In genomic region chr14:32164173-32165051, GRCm38 (mm10) we compare ENCODE assay signal across 12 mouse cellular contexts. TPM values are rescaled to one million over a fixed set of nuclear protein-coding genes. Genes with fewer than 3 reads are reported as not detected.
A peak's percentile ranks its signal among the peaks of the same experiment; 100 is the strongest.
DNase-seq lines count a peak whose midpoint lies in the region; ATAC-seq lines count a peak whose summit lies in the region.
"Had no signal": no experiment of that assay in that cellular context is flagged by ENCODE, and none has a peak within 500 bp of the region (broad histone marks: within the 10 kb centered on the region; RNA-seq: fewer than 3 reads in every experiment).

No protein-coding gene starts in this region.

- ATAC-seq in heart, embryonic 13.5 days (ENCODE audit: extremely low read depth, insufficient number of reproducible peaks, low FRiP score, low TSS enrichment), result no peak
- no peak for ATAC-seq in midbrain, embryonic 11.5 days (ENCODE audit: low FRiP score)
- ATAC-seq in midbrain, embryonic 16.5 days, result no peak
- ATAC-seq in intestine, embryonic 15.5 days, result peak; percentile 44
- no peak for ATAC-seq in stomach, embryonic 14.5 days (ENCODE audit: insufficient number of reproducible peaks, insufficient read depth, low FRiP score, low read depth)

- H3K4me1 ChIP-seq in heart, embryonic 13.5 days, result peaks cover 85% of the 10 kb centered on the region
- H3K4me1 ChIP-seq in midbrain, embryonic 11.5 days (ENCODE audit: control insufficient read depth, insufficient read depth, low read length), result peaks cover 17% of the 10 kb centered on the region
- H3K4me1 ChIP-seq in midbrain, embryonic 16.5 days (ENCODE audit: control insufficient read depth, insufficient read depth, low read length), result peaks cover 28% of the 10 kb centered on the region
- H3K4me1 ChIP-seq in intestine, embryonic 15.5 days (replicated peaks), result peaks cover 21% of the 10 kb centered on the region
- peaks cover 16% of the 10 kb centered on the region for H3K4me1 ChIP-seq in stomach, embryonic 14.5 days (ENCODE audit: control insufficient read depth, insufficient read depth, low read length)

- 70% methylated on average over 8 of the region's 8 CpGs for WGBS in heart, embryonic 13.5 days
- 87% methylated on average over 8 of the region's 8 CpGs for WGBS in midbrain, embryonic 11.5 days
- WGBS in midbrain, embryonic 16.5 days, result 88% methylated on average over 8 of the region's 8 CpGs
- WGBS in intestine, embryonic 15.5 days, result 59% methylated on average over 8 of the region's 8 CpGs
- 50% methylated on average over 8 of the region's 8 CpGs for WGBS in stomach, embryonic 14.5 days

- peak overlapping the region; percentile 59 for H3K4me3 ChIP-seq in heart, embryonic 13.5 days
- no peak overlapping the region for H3K4me3 ChIP-seq in midbrain, embryonic 11.5 days (ENCODE audit: low read depth, low read length)
- no peak overlapping the region for H3K4me3 ChIP-seq in midbrain, embryonic 16.5 days (ENCODE audit: low read depth, low read length)
- no peak overlapping the region for H3K4me3 ChIP-seq in intestine, embryonic 15.5 days (replicated peaks)
- 0 out of 2 replicates have a peak overlapping the region, but pooled peaks have one; percentile 42 for H3K4me3 ChIP-seq in stomach, embryonic 14.5 days (ENCODE audit: low read depth, low read length)

- peak overlapping the region; percentile 82; the same call in 1 of the 2 replicates for H3K9ac ChIP-seq in heart, embryonic 13.5 days
- H3K9ac ChIP-seq in midbrain, embryonic 11.5 days (ENCODE audit: low read length), result no peak overlapping the region
- H3K9ac ChIP-seq in midbrain, embryonic 16.5 days (ENCODE audit: low read depth, low read length), result no peak overlapping the region
- no peak overlapping the region for H3K9ac ChIP-seq in intestine, embryonic 15.5 days
- H3K9ac ChIP-seq in stomach, embryonic 14.5 days (replicated peaks; ENCODE audit: low read depth, low read length), result no peak overlapping the region

- peak overlapping the region; percentile 87 for H3K4me2 ChIP-seq in heart, embryonic 13.5 days
- no peak overlapping the region for H3K4me2 ChIP-seq in midbrain, embryonic 11.5 days
- no peak overlapping the region for H3K4me2 ChIP-seq in midbrain, embryonic 16.5 days (ENCODE audit: low read length)
- H3K4me2 ChIP-seq in intestine, embryonic 15.5 days (replicated peaks), result peak overlapping the region; percentile 93
- peak overlapping the region; percentile 97 for H3K4me2 ChIP-seq in stomach, embryonic 14.5 days (replicated peaks; ENCODE audit: low read depth, low read length)

- H3K9me3 ChIP-seq in heart, embryonic 13.5 days, result no peaks in the 10 kb centered on the region
- H3K9me3 ChIP-seq in midbrain, embryonic 11.5 days (ENCODE audit: control insufficient read depth, low read length), result no peaks in the 10 kb centered on the region
- no peaks in the 10 kb centered on the region for H3K9me3 ChIP-seq in midbrain, embryonic 16.5 days (replicated peaks; ENCODE audit: control insufficient read depth, low read length, poor library complexity, severe bottlenecking)
- no peaks in the 10 kb centered on the region for H3K9me3 ChIP-seq in intestine, embryonic 15.5 days
- H3K9me3 ChIP-seq in stomach, embryonic 14.5 days (ENCODE audit: control insufficient read depth, low read depth, low read length), result no peaks in the 10 kb centered on the region
- H3K9me3 ChIP-seq: midbrain, embryonic 15.5 days had no signal

- no peaks in the 10 kb centered on the region for H3K36me3 ChIP-seq in heart, embryonic 13.5 days
- H3K36me3 ChIP-seq in midbrain, embryonic 11.5 days (ENCODE audit: control insufficient read depth, insufficient read depth, low read length), result no peaks in the 10 kb centered on the region
- H3K36me3 ChIP-seq in midbrain, embryonic 16.5 days (ENCODE audit: control insufficient read depth, insufficient read depth, low read length), result no peaks in the 10 kb centered on the region
- H3K36me3 ChIP-seq in intestine, embryonic 15.5 days, result no peaks in the 10 kb centered on the region
- H3K36me3 ChIP-seq in stomach, embryonic 14.5 days (ENCODE audit: control insufficient read depth, insufficient read depth, low read length), result no peaks in the 10 kb centered on the region
- H3K36me3 ChIP-seq: midbrain, embryonic 15.5 days had no signal

- no peak for DNase-seq in heart, adult 8-10 months (ENCODE audit: low spot score)
- peak; percentile 79 for DNase-seq in midbrain, embryonic 11.5 days (ENCODE audit: low spot score, missing footprints)
- no peak for DNase-seq in embryo, embryonic 10.5 days (ENCODE audit: low spot score)
- no peak for DNase-seq in spleen, postnatal 10 days (ENCODE audit: low spot score in 2 of 2)
- DNase-seq: thymus, postnatal 14 days had no signal

- no peaks in the 10 kb centered on the region for H3K27me3 ChIP-seq in heart, embryonic 13.5 days (replicated peaks)
- H3K27me3 ChIP-seq in midbrain, embryonic 11.5 days (ENCODE audit: control insufficient read depth, insufficient read depth, low read length), result no peaks in the 10 kb centered on the region
- no peaks in the 10 kb centered on the region for H3K27me3 ChIP-seq in midbrain, embryonic 16.5 days (ENCODE audit: control insufficient read depth, insufficient read depth, low read depth, low read length)
- no peaks in the 10 kb centered on the region for H3K27me3 ChIP-seq in intestine, embryonic 15.5 days (replicated peaks)
- no peaks in the 10 kb centered on the region for H3K27me3 ChIP-seq in stomach, embryonic 14.5 days (ENCODE audit: control insufficient read depth, insufficient read depth, low read length)
- H3K27me3 ChIP-seq: midbrain, embryonic 15.5 days had no signal

- peak overlapping the region; percentile 93 for H3K27ac ChIP-seq in heart, embryonic 13.5 days (replicated peaks)
- H3K27ac ChIP-seq in midbrain, embryonic 11.5 days (ENCODE audit: low read depth, low read length), result no peak overlapping the region
- H3K27ac ChIP-seq in midbrain, embryonic 16.5 days (ENCODE audit: low read length), result no peak overlapping the region
- H3K27ac ChIP-seq in intestine, embryonic 15.5 days, result peak overlapping the region; percentile 88
- H3K27ac ChIP-seq in stomach, embryonic 14.5 days (ENCODE audit: low read length), result no peak overlapping the region; the same call in 1 of the 2 replicates

RNA-seq across cellular contexts. Expression of gene Ncoa4, which starts 4.7 kb away (rescaled TPM):
- polyA plus RNA-seq in heart, embryonic 13.5 days (2015; fragmentation: Nextera tagmentation; extraction: Ambion mirVana), result 117 and 141 TPM in 2 replicates
- total RNA-seq in heart, adult 8-10 months (2022), result 100 to 1,000 TPM; 120 to 145 (median 131) TPM
- 106 and 111 TPM in 2 replicates for polyA plus RNA-seq in midbrain, embryonic 11.5 days (2014; fragmentation: Nextera tagmentation; extraction: Ambion mirVana)
- polyA plus RNA-seq in midbrain, embryonic 16.5 days (2015; fragmentation: Nextera tagmentation; extraction: Ambion mirVana), result 107 and 110 TPM in 2 replicates
- polyA plus RNA-seq in intestine, embryonic 15.5 days (2015; fragmentation: Nextera tagmentation; extraction: Ambion mirVana), result 164 and 166 TPM in 2 replicates
- 109 and 117 TPM in 2 replicates for polyA plus RNA-seq in stomach, embryonic 14.5 days (2014; fragmentation: Nextera tagmentation; extraction: Ambion mirVana)

RNA-seq across cellular contexts. Expression of gene Msmb, which starts 22.6 kb away (rescaled TPM):
- polyA plus RNA-seq in heart, embryonic 13.5 days (2015; fragmentation: Nextera tagmentation; extraction: Ambion mirVana), result not detected in 2 replicates
- not detected for total RNA-seq in heart, adult 8-10 months (2022)
- not detected in 2 replicates for polyA plus RNA-seq in midbrain, embryonic 11.5 days (2014; fragmentation: Nextera tagmentation; extraction: Ambion mirVana)
- polyA plus RNA-seq in midbrain, embryonic 16.5 days (2015; fragmentation: Nextera tagmentation; extraction: Ambion mirVana), result not detected in 2 replicates
- polyA plus RNA-seq in intestine, embryonic 15.5 days (2015; fragmentation: Nextera tagmentation; extraction: Ambion mirVana), result not detected in 2 replicates
- not detected in 2 replicates for polyA plus RNA-seq in stomach, embryonic 14.5 days (2014; fragmentation: Nextera tagmentation; extraction: Ambion mirVana)
- total RNA-seq: gastrocnemius, postnatal 4 days; layer of hippocampus, postnatal 25 days had no signal
- polyA plus RNA-seq: midbrain, embryonic 15.5 days had no signal

RNA-seq across cellular contexts. Expression of gene Timm23, which starts 37.3 kb away (rescaled TPM):
- polyA plus RNA-seq in heart, embryonic 13.5 days (2015; fragmentation: Nextera tagmentation; extraction: Ambion mirVana), result 289 and 312 TPM in 2 replicates
- total RNA-seq in heart, adult 8-10 months (2022), result 100 to 1,000 TPM; 216 to 235 (median 228) TPM
- 271 and 283 TPM in 2 replicates for polyA plus RNA-seq in midbrain, embryonic 11.5 days (2014; fragmentation: Nextera tagmentation; extraction: Ambion mirVana)
- 205 and 214 TPM in 2 replicates for polyA plus RNA-seq in midbrain, embryonic 16.5 days (2015; fragmentation: Nextera tagmentation; extraction: Ambion mirVana)
- polyA plus RNA-seq in intestine, embryonic 15.5 days (2015; fragmentation: Nextera tagmentation; extraction: Ambion mirVana), result 335 and 338 TPM in 2 replicates
- 256 and 262 TPM in 2 replicates for polyA plus RNA-seq in stomach, embryonic 14.5 days (2014; fragmentation: Nextera tagmentation; extraction: Ambion mirVana)

RNA-seq across cellular contexts. Expression of gene Parg, which starts 37.3 kb away (rescaled TPM):
- polyA plus RNA-seq in heart, embryonic 13.5 days (2015; fragmentation: Nextera tagmentation; extraction: Ambion mirVana), result 22.3 and 22.8 TPM in 2 replicates
- total RNA-seq in heart, adult 8-10 months (2022), result 10 to 100 TPM; 15.4 to 21.4 (median 18.0) TPM
- 66.1 and 70.1 TPM in 2 replicates for polyA plus RNA-seq in midbrain, embryonic 11.5 days (2014; fragmentation: Nextera tagmentation; extraction: Ambion mirVana)
- 31.1 and 34.5 TPM in 2 replicates for polyA plus RNA-seq in midbrain, embryonic 16.5 days (2015; fragmentation: Nextera tagmentation; extraction: Ambion mirVana)
- 35.9 and 37.0 TPM in 2 replicates for polyA plus RNA-seq in intestine, embryonic 15.5 days (2015; fragmentation: Nextera tagmentation; extraction: Ambion mirVana)
- polyA plus RNA-seq in stomach, embryonic 14.5 days (2014; fragmentation: Nextera tagmentation; extraction: Ambion mirVana), result 47.1 and 50.2 TPM in 2 replicates

Comparison
In these comparisons a context has a peak if more than half of its experiments do, and no peak if none do; other contexts are left out.
1. H3K27ac ChIP-seq: peak in heart, embryonic 13.5 days (single experiment) and intestine, embryonic 15.5 days (single experiment); none in midbrain, embryonic 11.5 days (single experiment), midbrain, embryonic 16.5 days (single experiment) and stomach, embryonic 14.5 days (single experiment).
2. H3K4me2 ChIP-seq: peak in heart, embryonic 13.5 days (single experiment), intestine, embryonic 15.5 days (single experiment) and stomach, embryonic 14.5 days (single experiment); none in midbrain, embryonic 11.5 days (single experiment) and midbrain, embryonic 16.5 days (single experiment).
3. H3K4me3 ChIP-seq: peak in heart, embryonic 13.5 days (single experiment) and stomach, embryonic 14.5 days (single experiment); none in midbrain, embryonic 11.5 days (single experiment), midbrain, embryonic 16.5 days (single experiment) and intestine, embryonic 15.5 days (single experiment).